Mouse (Mus musculus) neural tube, embryonic 14.5 days (tissue): Measurements from ENCODE around the gene Masp1. TPM values are rescaled to one million over a fixed set of nuclear protein-coding genes. Genes with fewer than 3 reads are reported as not detected.

Experiments used
- ATAC-seq: fragments of 200-750 bp; cut with Nextera tagmentation; 2 replicates; pipeline ENCODE4 v1.8.0; 2017; ENCODE audit warnings: low read depth, mild to moderate bottlenecking, moderate TSS enrichment, moderate library complexity
- H3K27ac ChIP-seq: fragments of 300-500 bp; sonication (generic); 2 replicates; pipeline ENCODE4 v1.5.1; 2014; ENCODE audit warnings: low read depth, mild to moderate bottlenecking, control low read depth, low read length, moderate library complexity, mixed read lengths
- H3K27me3 ChIP-seq: fragments of 300-500 bp; sonication (generic); 2 replicates; pipeline ENCODE4 v1.6.1; 2014; ENCODE audit warnings: low read length; ENCODE audit not compliant: control insufficient read depth, insufficient read depth
- H3K36me3 ChIP-seq: fragments of 300-500 bp; sonication (generic); 2 replicates; pipeline ENCODE4 v1.6.1; 2014; ENCODE audit warnings: low read length, mixed read lengths; ENCODE audit not compliant: control insufficient read depth, insufficient read depth
- H3K4me1 ChIP-seq: fragments of 300-500 bp; sonication (generic); 2 replicates; pipeline ENCODE4 v1.6.1; 2014; ENCODE audit warnings: low read length; ENCODE audit not compliant: control insufficient read depth, insufficient read depth
- H3K4me2 ChIP-seq: fragments of 300-500 bp; sonication (generic); 2 replicates; pipeline ENCODE4 v1.6.1; 2014; ENCODE audit warnings: mild to moderate bottlenecking, low read depth, low read length, control low read depth
- H3K4me3 ChIP-seq: fragments of 300-500 bp; sonication (generic); 2 replicates; pipeline ENCODE4 v1.5.1; 2014; ENCODE audit warnings: low read depth, low read length, control low read depth, mixed read lengths
- H3K9ac ChIP-seq: fragments of 300-500 bp; sonication (generic); replicated peaks from 2 replicates; pipeline ENCODE4 v1.6.1; 2014; ENCODE audit warnings: low read depth, mild to moderate bottlenecking, control low read depth, low read length, mixed read lengths
- H3K9me3 ChIP-seq: fragments of 300-500 bp; sonication (generic); 2 replicates; pipeline ENCODE4 v1.6.1; 2016; ENCODE audit warnings: low read length; ENCODE audit not compliant: control insufficient read depth
- WGBS: fragments of 180-500 bp; shearing (Covaris S2); extraction: QIAGEN DNeasy Blood & Tissue Kit; methylation state at CpG from one replicate; pipeline ENCODE4 v1.1.7; 2014; 5-methylcytosine and 5-hydroxymethylcytosine counted together
- polyA plus RNA-seq: library from polyadenylated mRNA; unstranded; fragments of >200 nt; fragmentation: Nextera tagmentation; extraction: Ambion mirVana; gene quantifications from 2 replicates; pipeline ENCODE4 v1.2.1, GENCODE M21; 2014

The Masp1 gene
- polyA plus RNA-seq, 1 experiment from 2014 or later: 35.6 TPM

DNA sequence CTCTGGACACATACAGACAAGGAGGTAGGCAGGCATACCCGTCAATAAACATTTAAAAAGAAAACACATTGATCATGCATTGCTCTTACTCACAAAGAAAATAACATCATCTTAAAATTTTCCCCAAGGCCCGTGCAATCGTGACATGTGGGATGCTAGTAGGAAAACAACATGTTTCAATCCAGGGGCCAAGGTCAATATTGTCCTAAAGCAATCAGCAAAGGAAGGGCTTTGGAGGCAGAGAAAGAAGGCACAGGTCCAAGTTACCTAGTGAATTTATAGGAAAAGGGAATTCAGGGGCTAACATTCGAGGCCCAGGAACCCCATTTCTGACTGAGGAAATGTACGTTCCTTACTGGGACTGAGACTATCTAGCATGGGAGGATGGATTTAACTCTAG, 3.4 kb downstream of the Masp1 start:
- Histone ChIP-seq H3K9ac (no peak overlapping the region), H3K27me3 (no peaks in the 10 kb centered on the region), H3K9me3 (no peaks in the 10 kb centered on the region), H3K27ac (no peak overlapping the region), H3K4me2 (peak overlapping the region; percentile 64), H3K36me3 (no peaks in the 10 kb centered on the region), H3K4me3 (no peak overlapping the region; the same call in 1 of the 2 replicates), H3K4me1 (peaks cover 20% of the 10 kb centered on the region)
- ATAC-seq: no peak
- 83% methylated on average over 5 of the region's 5 CpGs for whole genome bisulfite sequencing

DNA sequence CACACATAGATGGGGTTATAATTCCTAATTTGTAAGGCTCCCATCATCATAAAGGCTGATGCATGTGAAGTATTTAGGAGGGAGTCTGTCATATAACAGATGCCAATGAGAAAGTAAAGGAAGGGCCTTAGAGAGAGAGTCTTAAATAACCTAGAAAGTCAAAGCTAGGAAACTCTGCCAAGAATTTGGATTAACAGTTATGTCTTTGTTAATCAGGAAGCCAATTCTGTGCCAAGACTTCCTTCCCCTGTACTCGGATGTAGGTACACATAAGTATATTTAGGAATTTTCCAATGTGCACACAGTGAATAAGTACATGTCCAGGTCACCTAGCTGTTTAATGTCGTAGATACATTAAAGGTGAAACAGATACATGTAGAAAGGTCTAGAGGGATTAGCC, 4.0 kb downstream of the Masp1 start:
- H3K36me3 ChIP-seq: no peaks in the 10 kb centered on the region
- no peak overlapping the region for H3K9ac ChIP-seq
- no peak overlapping the region for H3K4me3 ChIP-seq
- no peak overlapping the region for H3K27ac ChIP-seq
- no peaks in the 10 kb centered on the region for H3K9me3 ChIP-seq
- WGBS: 83% methylated on average over 2 of the region's 2 CpGs
- H3K4me1 ChIP-seq: peaks cover 20% of the 10 kb centered on the region
- ATAC-seq: no peak
- H3K4me2 ChIP-seq: no peak overlapping the region
- H3K27me3 ChIP-seq: no peaks in the 10 kb centered on the region

DNA sequence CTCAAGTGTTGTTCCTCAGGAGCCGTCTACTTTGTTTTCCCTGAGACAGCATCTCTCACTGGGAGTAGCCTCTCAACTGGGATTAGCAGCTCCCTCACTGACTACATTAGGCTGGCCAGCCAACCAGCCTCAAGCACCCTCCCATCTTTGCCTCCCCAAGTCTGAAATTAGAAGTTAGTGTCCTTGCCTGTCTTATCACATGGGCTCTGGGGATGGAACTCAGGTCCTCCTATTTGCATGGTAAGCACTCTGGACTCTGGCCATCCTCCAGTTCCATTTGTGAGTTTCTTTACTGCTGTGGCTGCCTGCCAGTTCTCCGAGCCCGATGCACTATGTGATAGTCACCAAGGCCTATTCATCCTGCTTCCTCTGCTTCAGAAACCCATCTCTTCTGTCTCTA, 4.8 kb downstream of the Masp1 start:
- H3K4me3 ChIP-seq: no peak overlapping the region
- H3K4me1 ChIP-seq: peaks cover 18% of the 10 kb centered on the region
- no peaks in the 10 kb centered on the region for H3K36me3 ChIP-seq
- H3K4me2 ChIP-seq: no peak overlapping the region
- no peak overlapping the region for H3K27ac ChIP-seq
- 38% methylated on average over 3 of the region's 3 CpGs for WGBS
- no peak overlapping the region for H3K9ac ChIP-seq
- ATAC-seq: peak; percentile 22; the same call in 1 of the 2 replicates
- H3K9me3 ChIP-seq: no peaks in the 10 kb centered on the region
- no peaks in the 10 kb centered on the region for H3K27me3 ChIP-seq

DNA sequence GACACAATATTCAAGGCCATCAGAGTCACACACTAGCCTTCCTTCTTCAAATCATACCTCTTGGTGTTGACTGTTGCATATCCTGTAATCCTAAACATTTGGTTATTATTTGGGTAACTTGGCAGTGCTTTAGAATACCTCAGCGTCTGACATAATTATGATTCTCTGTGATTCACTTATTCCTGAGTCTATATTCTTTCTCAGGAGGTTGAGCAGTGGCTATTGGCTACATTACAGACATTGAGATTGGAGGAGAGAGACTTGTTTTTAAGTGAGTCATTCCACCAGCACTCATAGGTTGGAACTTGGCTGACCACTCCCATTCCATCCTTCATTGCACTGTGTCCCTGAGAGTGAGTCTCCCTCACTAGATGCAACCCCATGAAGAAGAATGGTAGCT, 7.2 kb downstream of the Masp1 start:
- Histone ChIP-seq H3K9me3 (no peaks in the 10 kb centered on the region), H3K4me2 (no peak overlapping the region), H3K4me1 (peaks cover 14% of the 10 kb centered on the region), H3K9ac (no peak overlapping the region), H3K36me3 (0 out of 2 replicates have a peak, but pooled peaks cover 4% of the 10 kb centered on the region), H3K27ac (no peak overlapping the region), H3K27me3 (no peaks in the 10 kb centered on the region), H3K4me3 (no peak overlapping the region)
- 94% methylated on average over 1 of the region's 1 CpGs for WGBS
- no peak for ATAC-seq

DNA sequence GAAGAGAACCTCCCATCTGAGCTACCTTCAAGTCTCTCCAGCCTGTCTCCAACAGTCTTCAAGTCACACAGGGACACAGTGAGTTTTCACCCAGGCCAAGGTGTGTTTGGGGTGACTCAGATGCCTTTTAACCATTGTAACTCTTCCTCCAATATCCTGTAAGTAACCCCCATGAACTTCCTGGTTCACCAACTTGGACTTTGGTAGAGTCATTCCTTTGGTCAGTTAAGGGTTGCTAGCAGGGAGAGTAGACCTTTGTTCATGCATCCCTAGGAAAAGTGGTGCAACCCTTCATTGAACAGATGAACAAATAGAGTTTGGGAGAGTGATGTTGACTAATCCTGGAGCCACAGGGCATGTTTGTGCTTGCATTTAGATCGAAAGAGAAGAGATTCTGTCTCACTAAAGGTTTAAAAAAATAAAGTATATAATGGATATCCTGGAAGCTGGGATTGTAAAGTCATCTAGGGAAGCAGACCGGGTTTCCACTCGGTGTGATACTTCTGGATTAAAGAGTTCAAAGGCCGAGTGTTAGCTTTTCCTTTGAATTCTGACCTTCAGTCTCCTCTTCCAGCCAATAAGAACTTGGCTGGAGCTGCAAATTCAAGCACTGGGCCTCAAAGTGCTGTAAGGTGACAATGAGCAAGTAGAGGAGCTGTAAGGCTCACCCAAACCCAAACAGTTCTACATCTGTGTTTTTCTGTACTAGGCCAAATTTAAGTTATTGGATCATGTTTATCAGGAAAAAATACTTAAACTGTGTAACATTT, 9.3 kb downstream of the Masp1 start:
- H3K36me3 ChIP-seq: 0 out of 2 replicates have a peak, but pooled peaks cover 4% of the 10 kb centered on the region
- no peak overlapping the region for H3K4me3 ChIP-seq
- H3K9ac ChIP-seq: no peak overlapping the region
- peaks cover 2% of the 10 kb centered on the region; the same call in 1 of the 2 replicates for H3K4me1 ChIP-seq
- H3K4me2 ChIP-seq: no peak overlapping the region
- H3K27me3 ChIP-seq: no peaks in the 10 kb centered on the region
- WGBS: 83% methylated on average over 4 of the region's 4 CpGs
- H3K27ac ChIP-seq: no peak overlapping the region
- ATAC-seq: no peak
- H3K9me3 ChIP-seq: no peaks in the 10 kb centered on the region

DNA sequence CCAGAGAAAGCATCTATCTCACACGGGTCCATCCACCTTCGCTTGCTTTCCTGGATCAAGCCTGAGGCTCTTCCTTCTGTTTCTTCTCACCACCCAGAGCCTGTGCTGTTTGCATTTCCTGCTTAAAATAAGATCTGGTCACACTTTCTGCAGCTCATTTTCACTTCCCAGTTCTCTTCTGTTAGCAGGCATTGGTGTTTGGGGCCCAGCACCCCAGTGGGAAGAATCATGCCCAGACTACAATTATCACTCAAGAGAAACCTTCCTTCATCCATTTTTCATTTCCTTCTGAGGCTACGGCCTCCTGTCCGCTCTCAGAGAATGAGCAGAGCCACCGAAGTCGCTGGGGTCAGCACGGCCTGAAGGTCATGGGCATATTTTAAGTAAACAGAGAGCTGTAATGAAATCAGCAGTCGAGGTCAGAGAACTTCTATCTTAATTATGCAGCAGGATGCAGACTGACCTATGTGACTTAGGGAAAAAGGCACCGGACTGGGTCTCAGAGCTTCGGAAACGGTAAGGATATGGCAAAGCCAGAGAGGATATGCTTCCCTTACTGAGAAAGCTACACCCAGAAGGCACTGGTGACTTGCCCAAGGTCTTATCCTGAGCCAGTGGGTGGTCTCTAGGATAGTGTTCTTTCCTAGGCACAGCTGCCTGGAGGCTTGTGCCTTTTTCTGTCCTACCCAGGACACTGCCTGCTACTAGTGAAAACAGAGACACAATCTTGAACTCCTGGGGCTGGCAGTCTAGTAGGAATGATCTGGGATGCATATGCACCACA, 14.5 kb downstream of the Masp1 start:
- Histone ChIP-seq H3K4me3 (no peak overlapping the region), H3K36me3 (0 out of 2 replicates have a peak, but pooled peaks cover 4% of the 10 kb centered on the region), H3K9me3 (no peaks in the 10 kb centered on the region), H3K27ac (peak overlapping the region; percentile 25; the same call in 1 of the 2 replicates), H3K9ac (no peak overlapping the region), H3K4me2 (no peak overlapping the region), H3K4me1 (0 out of 2 replicates have a peak, but pooled peaks cover 5% of the 10 kb centered on the region), H3K27me3 (no peaks in the 10 kb centered on the region)
- no peak for ATAC-seq
- WGBS: 63% methylated on average over 11 of the region's 11 CpGs

DNA sequence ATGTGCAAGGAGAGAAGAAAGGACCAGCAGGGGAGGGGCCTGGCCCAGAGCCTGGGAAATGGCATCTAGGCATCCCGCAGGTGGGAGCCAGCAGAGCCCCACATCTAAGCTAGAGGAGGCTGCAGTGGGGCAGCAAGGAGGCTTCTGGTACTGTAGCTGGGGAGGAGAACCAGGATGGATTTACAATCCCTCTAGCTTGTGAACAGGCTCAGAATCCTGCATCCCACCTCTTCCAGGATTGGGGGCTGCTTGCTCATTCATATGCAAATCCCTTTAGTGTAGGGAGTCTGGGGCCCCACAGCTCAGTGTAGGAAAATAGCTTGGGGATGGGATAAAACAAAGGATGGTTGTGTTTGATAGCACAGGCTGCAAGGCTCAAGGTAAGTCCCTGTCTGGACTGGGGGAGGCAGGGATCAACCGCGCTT, 16.3 kb downstream of the Masp1 start:
- ATAC-seq: peak; percentile 93
- no peaks in the 10 kb centered on the region for H3K36me3 ChIP-seq
- H3K27ac ChIP-seq: peak overlapping the region; percentile 18; the same call in 1 of the 2 replicates
- H3K9me3 ChIP-seq: no peaks in the 10 kb centered on the region
- H3K4me1 ChIP-seq: 0 out of 2 replicates have a peak, but pooled peaks cover 5% of the 10 kb centered on the region
- no peak overlapping the region for H3K4me3 ChIP-seq
- no peaks in the 10 kb centered on the region for H3K27me3 ChIP-seq
- 9% methylated on average over 3 of the region's 3 CpGs for WGBS
- no peak overlapping the region; the same call in 1 of the 2 replicates for H3K4me2 ChIP-seq
- no peak overlapping the region for H3K9ac ChIP-seq

DNA sequence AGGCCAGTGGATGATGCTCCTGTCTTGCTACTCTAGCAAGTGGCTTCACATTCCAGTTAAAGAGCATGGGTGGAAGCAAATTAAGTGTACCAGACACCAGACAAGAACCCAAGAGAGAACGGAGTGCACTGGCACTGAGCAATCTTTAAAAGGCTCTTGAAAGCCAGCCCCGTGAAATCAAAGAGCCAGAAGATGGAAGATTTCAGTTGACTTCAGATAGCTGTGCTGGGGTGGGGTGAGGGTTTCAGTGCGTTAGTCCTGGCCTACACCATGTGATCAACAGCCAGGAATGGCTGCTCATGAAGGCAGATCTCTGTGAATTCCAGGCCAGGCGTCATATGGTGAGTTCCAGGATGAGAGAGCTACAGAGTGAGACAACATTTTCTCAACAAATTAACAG, 17.3 kb downstream of the Masp1 start:
- ATAC-seq: no peak
- Histone ChIP-seq H3K4me1 (peaks cover 7% of the 10 kb centered on the region; the same call in 1 of the 2 replicates), H3K4me3 (no peak overlapping the region), H3K9me3 (no peaks in the 10 kb centered on the region), H3K9ac (no peak overlapping the region), H3K4me2 (no peak overlapping the region), H3K27me3 (no peaks in the 10 kb centered on the region), H3K27ac (no peak overlapping the region), H3K36me3 (no peaks in the 10 kb centered on the region)
- WGBS: 73% methylated on average over 4 of the region's 4 CpGs

DNA sequence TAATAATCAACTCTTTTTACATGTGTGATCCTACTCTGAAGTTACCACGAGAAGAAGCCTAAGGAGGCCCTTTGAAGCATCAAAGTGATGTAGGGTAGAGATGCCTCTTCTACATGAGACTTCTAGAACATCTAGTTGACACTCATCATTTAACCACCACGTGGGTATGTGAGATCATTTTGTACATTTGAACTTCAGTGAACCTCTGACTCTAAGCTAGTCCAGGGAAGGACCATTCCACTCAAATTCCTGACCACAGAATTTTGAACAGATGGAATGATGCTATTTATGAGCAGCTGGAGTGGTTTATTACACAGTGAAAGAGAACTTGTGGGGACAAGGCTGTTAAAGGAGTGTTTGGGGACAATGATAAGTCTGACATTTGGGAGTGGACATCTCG, 18.1 kb downstream of the Masp1 start:
- Histone ChIP-seq H3K27me3 (no peaks in the 10 kb centered on the region), H3K9ac (no peak overlapping the region), H3K9me3 (no peaks in the 10 kb centered on the region), H3K4me2 (no peak overlapping the region), H3K27ac (no peak overlapping the region), H3K36me3 (no peaks in the 10 kb centered on the region), H3K4me1 (peaks cover 12% of the 10 kb centered on the region; the same call in 1 of the 2 replicates), H3K4me3 (no peak overlapping the region)
- 82% methylated on average over 3 of the region's 3 CpGs for WGBS
- ATAC-seq: no peak
